Mouse (Mus musculus) left cerebral cortex, postnatal 25 days (tissue): Measurements from ENCODE around the gene Rex1bd. TPM values are rescaled to one million over a fixed set of nuclear protein-coding genes. Genes with fewer than 3 reads are reported as not detected.

Experiments
- DNase-seq, 2 experiments: peaks; one replicate each; pipeline ENCODE4 v3.0.0; 2022; ENCODE audit warnings: low spot score in 2 of 2, mixed read lengths in 1 of 2
- intact Hi-C: fragments of 180-260 bp; cut with DNase I; formaldehyde crosslinking; loops from one replicate; pipeline ENCODE4 v1.15.1; 2025
- total RNA-seq, 2 experiments: library from RNA; stranded (reverse); gene quantifications; 2 replicates each; pipeline ENCODE4 v1.2.3; 2021

Gene Rex1bd
- total RNA-seq, 2 experiments from 2014 or later: 104 TPM

DNA sequence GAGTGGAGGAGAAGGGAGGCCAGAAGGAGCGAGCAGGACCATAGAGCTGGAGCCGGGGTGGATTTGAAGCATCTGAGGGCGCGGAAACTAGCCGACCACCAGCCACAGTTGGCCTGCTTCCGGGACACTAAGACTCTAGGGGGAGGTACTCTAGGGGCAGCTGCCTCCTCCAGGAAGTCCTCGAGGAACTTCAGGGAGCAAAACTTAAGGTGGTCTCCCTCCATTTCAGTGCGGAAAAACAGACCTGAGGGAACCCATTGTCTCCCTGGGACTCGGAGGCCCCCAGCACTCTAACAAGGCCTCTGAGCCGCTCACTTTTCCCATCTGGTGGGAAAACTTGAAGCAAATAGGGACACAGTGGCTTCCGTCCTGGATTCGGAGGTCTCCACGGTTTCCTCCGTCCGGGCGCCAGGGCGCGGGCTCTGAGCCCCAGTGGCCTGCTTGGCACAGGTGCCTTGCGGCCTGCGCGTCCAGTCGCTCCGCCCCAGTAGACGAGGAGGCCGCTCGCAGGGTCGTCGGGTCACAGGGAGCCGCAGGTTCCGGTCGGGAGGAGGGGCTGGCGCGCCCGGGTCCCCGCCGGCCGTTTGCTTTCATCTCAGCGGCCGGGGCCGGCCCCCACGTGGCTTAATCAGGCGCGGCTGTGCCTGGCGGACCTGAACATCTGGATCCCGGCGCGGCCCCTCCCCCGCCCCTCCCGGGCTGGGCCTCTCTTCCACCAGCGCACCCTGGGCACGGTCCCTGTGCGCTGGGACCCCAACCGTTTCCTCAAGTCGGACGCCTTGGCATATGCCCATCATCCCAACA is 18.4 kb downstream of the Rex1bd start:
- intact Hi-C loops: loop anchor here (5.0 kb wide), 1 partner anchor 71 kb away; no protein-coding TSS in a partner anchor
- DNase-seq: no peak

DNA sequence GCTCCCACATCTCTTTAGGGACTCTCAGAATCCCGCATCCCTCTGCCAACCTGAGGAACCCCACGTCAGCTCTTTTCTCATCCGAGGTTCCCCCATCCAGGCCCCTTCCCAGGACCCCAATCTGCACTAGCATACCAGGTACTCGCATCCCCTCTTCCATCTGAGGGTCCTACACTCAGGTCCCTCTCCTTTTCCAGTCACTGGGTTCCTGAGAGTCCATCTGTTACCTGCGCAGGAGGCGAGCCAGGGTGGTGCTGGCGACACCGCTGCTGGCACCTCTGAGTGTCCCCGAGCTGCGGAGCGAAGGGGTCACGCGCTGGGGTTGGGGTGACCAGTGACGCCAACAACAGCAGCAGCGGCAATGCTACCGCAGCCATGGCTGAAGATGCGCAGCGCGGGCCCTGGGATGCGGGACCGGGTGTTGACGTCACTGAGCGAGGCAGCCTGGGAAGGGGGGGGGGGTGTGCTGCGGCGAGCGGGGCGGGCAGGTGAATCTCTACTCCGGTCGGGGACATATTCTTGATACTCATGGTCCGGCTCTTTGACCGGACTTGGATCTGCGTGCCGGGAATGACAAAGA is 19.5 kb downstream of the Rex1bd start, which contains the start of gene Tmem59l:
Gene Tmem59l, minus strand, starts transcription at position 418 of the 580 bp plus-strand sequence.
- intact Hi-C loops: loop anchor here (5.0 kb wide), 1 partner anchor 70 kb away; no protein-coding TSS in a partner anchor
- peak; percentile 63 to 64 for DNase-seq

DNA sequence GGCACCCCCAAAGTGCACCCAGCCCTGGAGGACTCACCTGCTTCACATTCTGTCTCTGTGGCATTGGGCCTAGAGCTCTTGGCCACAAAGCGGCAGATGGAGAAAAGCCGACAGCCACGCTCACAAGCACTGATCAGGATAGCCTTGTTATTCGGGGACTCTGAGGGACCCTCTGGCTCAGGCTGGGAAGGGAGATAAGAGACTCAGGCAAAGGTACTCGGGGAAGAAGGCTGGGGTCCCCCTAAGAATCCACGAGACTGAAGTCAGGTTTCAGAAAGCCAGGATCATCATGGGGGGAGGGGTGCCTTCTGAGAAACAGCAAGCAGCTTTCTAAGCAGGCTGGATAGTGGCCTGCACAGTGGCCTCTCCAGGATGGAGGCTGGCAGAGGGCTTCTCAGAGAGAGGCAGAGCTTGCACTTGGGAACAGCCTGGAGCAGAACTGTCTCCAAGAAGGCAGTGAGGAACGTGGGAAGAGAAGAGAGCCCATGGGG is 20.3 kb downstream of the Rex1bd start:
- intact Hi-C loops: loop anchor here (5.0 kb wide), 1 partner anchor 69 kb away; no protein-coding TSS in a partner anchor
- peak in 1 of 2 experiments; percentile 37 for DNase-seq

DNA sequence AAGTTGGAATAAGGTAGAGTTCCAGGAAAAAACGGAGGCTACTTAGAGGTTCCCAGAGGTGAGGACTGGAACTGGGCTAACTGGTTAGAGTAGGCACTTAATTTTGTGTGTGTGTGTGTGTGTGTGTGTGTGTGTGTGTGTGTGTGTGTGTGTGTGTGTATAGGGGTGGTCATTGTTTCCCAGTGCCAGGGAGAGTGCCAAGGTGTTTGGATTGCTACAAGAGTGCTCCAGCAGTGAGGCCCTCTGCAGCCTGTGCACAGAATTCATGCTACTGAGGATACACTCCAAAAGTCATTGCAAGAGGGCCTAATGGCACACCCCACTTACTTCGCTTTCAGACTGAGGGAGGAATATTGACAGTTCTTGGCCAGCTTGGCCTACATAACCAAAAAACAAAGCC is 23.6 kb downstream of the Rex1bd start:
- intact Hi-C loops: no loop called here
- DNase-seq: no peak

DNA sequence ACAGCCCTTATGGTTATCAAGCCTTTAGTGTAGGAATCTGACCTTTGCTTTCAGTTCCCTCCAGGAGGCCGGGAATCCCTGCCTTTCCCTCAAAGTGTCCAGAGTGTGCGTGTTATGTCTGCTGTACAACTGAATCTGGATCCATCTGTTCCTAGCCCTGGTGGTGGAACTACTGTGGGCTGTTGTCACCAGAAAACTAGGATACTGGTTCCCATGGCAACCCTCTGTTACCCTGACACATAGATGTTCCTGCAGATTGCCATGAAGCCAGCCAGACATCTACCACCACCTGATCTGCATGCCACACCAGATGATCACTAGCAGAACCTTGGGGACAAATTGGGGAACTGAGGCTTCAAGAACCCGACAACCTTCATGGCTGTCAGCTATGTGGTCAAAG is 24.6 kb downstream of the Rex1bd start:
- intact Hi-C loops: no loop called here
- DNase-seq: peak; percentile 73 to 94

DNA sequence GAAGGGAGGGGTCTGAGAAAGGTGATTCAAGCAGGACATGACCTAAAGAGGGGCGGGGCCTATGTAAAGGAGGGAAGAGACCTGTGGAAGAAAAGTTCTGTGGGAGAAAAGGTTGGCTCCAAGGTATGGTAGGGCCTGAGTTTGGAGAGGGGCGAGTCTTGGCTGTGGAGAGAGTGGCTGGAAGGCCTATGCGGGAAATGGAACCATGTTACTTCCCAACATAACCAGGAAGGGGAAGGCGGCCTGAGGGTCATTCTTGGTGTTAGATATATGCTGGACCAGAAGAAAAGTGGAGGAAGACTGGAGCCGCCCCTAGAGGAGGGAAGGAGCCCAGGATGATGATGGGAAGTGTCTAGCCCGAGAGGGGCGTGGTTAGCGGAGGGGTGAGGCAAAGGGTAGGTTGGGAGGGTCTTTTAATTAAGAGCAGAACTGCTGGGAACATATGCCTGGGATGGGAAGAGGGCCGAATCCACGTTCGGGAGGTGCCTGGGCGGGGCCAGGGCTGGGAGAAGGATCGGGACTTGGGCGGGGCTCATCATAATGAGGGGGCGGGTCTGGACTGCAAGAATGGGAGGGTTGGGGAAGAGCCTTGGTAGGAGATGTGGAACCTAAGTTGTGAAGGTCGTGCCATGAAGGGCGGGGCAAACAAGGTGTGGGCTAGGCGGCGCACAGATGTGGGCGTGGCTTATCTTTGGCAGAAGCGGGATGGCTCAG is 29.1 kb downstream of the Rex1bd start:
- DNase-seq: no peak
- intact Hi-C loops: no loop called here

DNA sequence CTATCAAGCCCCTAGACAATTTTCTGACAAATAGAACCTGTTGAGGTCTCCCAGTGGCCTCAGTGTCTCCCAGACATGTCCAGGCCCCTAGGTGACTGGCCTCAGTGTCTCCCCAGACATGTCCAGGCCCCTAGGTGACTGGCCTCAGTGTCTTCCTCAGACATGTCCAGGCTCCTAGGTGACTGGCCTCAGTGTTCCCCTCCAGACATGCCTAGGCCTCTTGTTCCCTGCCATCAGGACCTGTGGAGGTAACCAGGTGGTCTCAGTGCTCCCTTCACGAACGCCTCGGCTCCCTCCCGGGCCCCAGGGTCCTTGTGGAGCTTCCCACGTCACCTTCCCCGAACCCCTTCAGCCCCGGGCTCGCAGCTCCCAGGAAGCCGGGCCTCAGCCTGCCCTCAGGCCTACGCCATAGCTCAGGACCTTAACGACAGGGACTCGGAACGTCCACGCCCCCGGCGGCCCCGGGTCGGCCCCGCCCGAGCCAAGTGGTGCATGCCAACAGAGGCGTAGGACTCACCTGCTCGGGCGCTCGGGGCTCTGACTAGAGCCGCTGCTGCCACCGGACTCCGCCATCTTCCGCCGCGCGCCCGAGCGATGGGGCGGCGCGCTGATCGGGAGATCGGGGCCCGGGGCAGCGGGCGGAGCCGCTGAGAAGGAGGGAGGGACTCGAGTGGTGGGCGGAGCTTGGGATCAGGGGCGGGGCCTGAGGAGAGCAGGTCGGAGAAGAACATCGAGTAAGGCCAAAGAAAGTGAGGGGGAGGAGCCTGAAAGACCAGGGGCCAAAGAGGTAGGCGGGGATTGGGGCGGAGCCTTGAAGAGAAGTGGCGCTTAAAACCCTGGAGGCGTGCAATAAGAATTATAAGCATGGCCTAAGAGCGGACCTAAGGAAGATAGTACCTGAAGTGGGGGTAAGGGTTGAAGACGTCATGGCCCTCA is 30.0 kb downstream of the Rex1bd start, which contains the start of gene Klhl26:
Gene Klhl26, minus strand, starts transcription at position 636 of the 936 bp plus-strand sequence.
- intact Hi-C loops: no loop called here
- peak; percentile 86 to 93 for DNase-seq

DNA sequence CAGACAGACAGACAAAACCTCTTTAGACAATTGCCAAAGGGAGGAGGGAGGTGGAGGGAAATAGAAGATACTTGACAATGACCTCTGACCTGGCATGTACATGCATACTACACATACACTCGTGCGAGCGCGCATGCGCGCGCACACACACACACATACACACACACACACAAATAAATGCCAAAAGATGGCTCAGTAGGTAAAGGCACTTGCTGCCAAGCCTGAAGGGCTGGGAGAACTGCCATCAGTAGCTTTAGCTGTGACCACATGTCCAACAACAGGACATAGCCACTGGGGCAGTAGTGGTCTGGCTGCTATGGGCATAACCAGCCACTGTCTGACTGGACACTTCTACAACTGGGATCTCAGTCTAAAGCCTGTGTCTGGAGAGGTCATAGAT is 34.7 kb downstream of the Rex1bd start:
- no peak for DNase-seq
- intact Hi-C loops: no loop called here

DNA sequence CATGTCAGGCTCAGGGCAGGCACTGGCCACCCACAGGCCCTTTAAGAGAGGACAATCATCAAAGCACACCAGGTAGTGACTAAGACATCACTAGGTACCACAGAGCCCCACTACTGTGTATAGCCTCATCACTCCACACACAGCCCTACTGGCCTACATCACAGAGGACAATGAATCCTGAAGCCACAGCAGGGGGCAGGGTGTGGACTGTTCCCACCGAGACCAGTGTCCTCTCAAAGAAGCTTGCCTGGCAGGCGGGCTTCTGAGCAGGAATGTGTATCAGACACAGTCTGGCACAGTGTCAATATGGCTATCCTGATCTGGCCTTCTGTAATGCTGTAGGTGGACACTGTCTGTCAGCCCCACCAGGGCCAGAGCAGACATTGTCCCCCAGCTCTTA is 36.6 kb downstream of the Rex1bd start:
- DNase-seq: no peak
- intact Hi-C loops: no loop called here

DNA sequence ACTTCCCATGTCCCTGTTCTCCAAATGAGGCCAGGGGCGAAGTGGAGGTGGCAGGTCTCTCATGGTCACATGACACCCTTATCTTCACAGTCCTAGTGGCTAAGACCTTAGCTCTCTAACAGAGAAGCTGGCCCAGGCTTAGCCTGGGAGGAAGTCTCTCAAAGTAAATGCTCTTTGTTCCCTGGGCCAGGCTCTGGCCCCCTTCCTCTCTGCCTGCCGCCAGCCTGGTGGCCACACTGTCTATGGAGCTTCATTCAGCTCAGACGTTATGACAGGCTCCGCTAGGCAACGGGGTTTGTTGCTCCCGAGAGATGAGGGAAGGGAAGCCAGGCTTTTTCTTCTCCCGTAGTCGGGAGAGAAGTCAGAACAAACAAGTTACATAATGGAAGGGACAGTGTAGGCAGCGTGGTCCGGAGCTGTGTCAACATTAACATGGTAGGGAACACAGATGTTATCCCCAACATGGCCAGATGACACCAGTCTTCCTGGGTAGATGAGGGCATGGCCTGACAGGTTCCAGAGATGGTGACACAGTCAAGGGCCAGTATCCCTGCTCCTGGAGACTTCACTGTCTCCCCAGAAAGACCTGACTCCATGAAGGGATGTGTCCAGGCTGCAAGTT is 37.1 kb downstream of the Rex1bd start:
- no peak for DNase-seq
- intact Hi-C loops: no loop called here

DNA sequence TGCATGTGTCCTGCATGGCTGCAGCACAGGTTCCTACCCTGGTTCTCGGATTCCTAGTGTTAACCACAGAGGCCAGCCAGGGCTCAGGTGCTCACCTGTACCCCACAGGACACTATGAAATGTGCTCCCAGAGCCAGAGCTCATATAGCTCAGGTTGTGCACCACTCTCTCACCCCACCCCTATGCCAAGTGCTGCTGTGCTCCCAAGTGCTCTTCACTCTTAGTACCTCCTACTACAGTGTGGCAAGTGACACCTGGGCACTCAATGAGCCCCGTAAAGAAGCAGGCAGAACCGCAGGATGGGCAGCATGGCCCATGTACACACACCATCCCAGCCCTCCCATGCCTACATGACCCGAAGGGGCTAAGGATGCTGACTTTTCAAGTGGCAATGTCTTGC is 37.8 kb downstream of the Rex1bd start:
- no peak for DNase-seq
- intact Hi-C loops: no loop called here

DNA sequence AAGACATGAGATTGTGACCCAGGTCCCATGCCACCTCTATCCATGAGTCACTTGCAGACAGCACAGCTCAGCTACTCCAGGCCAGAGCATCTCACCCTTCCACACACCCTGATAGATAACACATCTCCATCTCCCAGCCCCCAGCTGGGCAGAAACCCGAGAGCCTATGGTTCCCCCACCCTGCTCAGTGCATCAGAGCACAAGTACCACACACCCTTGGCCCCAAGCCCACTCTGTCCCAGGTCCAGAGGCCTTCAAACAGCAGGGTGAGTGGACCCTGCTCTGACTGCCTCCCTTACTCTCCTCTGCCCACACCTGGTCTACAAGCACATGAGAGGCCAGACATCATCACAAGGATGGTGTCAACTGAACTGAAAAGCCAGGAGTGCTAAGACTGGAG is 38.6 kb downstream of the Rex1bd start:
- intact Hi-C loops: no loop called here
- no peak for DNase-seq

DNA sequence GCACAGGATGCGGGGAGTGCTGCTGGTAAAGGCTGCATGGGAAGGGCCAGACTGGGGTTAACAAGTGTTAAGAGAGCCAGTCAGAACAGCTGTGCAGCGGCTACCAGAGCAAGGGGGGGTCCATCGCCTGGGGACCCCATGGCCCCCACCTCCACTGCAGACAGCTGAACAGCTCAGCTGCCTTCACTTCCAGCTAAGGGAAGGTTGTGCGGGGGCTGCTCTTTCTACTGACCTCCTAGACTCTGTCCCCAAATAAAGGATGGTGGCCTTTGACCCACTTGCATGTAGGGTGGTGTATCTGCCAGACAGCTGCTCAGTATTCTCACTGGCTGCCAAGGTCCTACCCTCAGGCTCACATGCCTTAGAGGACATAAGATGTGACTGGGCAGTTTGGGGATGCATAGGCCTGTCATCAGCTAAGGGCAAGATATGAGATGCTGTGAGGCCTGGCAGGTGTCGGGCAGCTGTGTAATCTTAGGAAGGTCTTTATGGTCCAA is 39.3 kb downstream of the Rex1bd start:
- intact Hi-C loops: no loop called here

DNA sequence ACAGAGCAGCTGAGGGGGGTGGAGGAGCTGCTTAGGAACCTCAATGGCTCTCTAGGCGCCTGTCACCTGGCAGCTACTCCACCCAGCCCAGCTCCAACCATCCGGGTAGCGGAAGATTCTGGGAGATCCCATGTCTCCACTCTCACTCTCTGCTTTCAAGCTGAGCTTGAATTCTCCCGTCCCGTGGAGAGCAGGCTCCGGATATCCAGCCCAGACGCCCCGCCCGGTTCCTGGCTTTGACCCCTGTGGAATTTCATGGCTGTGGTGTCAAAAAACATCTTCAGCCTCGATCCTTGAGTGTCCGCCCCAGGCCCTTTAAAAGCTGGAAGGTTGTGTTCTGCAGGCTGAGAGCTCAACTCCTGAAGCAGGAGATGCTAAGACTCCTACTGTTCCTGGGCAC is 39.8 kb downstream of the Rex1bd start:
- no peak for DNase-seq

More for the DNA sequence above, 39.3 kb downstream of the Rex1bd start:
- DNase-seq: no peak

DNA sequence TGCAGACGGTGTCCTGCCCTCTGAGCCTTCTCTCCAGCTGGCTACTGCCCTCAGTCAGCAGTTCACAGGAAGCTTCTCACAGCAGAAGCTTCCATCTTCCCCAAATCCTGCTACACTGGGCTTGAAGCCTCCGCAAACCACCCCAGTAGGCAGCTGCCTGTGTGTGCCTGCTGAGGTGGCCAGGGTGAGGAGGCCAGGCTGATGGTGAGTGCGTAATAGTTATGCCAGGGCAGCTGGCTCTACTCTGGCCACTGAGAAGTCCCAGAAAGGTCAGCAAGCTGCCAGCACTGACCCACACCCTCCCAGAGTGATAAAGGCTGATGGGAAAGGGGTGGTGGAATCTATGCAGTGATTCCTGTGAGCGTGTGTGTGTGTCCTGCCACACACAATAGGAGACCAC is 40.2 kb downstream of the Rex1bd start:
- intact Hi-C loops: no loop called here
- DNase-seq: no peak

More for the DNA sequence above, 39.8 kb downstream of the Rex1bd start:
- intact Hi-C loops: no loop called here

DNA sequence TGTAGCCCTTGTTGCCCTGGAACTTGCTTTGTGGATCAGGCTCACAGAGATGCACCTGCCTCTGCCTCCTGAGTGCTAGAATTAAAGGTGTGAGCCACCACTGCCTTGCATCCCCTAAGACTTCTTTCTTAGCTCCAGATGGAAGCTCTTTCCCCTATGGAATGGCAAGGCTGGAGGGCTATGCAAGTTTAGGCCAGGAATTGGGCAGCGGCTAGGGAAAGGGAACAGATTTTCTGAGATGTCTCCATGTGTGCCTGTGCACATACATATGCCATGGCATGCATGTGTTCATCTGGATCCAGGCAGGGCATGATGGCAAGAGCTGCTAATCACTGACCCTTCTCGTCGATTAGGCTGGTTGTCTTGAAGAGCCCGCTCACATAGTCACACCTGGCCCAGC is 40.9 kb downstream of the Rex1bd start:
- DNase-seq: no peak
- intact Hi-C loops: no loop called here

DNA sequence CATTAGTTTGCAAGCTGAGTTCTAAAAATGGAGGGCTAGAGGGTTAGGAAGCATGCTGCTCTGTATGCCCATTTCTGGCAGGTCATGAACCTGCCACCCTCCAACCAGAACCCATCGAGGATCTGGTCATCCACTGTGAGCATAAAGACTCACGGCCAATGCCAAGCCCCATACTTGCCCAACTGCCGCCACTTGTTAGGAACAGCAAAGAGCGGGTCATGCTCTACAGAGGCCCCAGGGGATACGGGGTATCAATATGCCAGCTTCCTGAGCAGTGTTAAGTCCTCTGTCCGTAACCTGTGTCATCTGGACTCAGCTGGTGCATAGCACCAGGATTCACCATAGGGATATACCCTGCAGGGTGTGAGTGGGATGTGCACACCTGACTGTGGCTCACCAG is 42.4 kb downstream of the Rex1bd start:
- intact Hi-C loops: no loop called here
- DNase-seq: no peak

DNA sequence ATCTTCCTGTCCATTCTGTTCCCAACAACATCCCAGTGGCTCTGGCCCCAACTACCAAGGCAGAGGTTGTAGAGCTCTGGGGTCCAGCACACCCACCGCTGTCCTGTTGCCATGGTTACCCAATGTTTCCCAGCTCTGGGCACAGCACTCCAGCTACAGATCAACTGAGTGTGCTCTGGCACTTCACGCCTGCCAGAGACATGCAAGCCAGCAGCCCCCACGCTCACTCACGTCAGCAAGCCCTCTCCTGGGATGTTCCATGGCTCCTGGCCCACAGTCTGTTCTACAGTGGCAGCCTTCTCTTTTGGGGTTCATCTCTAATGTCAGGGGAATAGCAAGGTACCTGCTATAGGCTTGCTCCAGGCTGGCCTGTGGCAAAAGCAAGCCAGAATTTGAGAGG is 43.2 kb downstream of the Rex1bd start:
- intact Hi-C loops: loop anchor here (1.0 kb wide), 1 partner anchor 45 kb away; no protein-coding TSS in a partner anchor
- DNase-seq: peak; percentile 62 to 90

DNA sequence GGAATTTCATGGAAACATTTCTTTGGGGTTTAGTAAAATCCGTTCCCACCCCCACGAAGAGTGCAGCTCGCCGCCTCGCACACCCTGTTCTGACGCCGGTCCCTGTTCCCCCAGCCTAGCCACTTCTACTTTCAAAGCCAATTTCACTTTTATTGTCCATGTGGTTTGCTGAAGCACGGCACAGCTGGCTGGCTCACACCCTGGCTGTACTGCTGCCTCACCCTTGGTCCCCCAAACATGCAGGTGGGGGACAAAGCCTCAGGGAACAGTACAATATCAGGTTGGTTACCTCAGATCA is 44.1 kb downstream of the Rex1bd start:
- intact Hi-C loops: no loop called here
- peak in 1 of 2 experiments; percentile 72 for DNase-seq
